16 mouse cellular contexts compared by ENCODE assay signal in genomic region chr14:118039074-118039473, GRCm38 (mm10). TPM values are rescaled to one million over a fixed set of nuclear protein-coding genes. Genes with fewer than 3 reads are reported as not detected.
DNase-seq lines count a peak whose midpoint lies in the region; ATAC-seq and TF ChIP-seq lines count a peak whose summit lies in the region.
"Had no signal": no experiment of that assay in that cellular context is flagged by ENCODE, and none has a peak within 500 bp of the region (broad histone marks: within the 10 kb centered on the region; RNA-seq: fewer than 3 reads in every experiment).

No protein-coding gene starts in this region.

- no peaks in the 10 kb centered on the region for H3K27me3 ChIP-seq in intestine, postnatal 0 days (replicated peaks; ENCODE audit: control insufficient read depth, insufficient read depth, low read length)
- H3K27me3 ChIP-seq in intestine, embryonic 15.5 days (replicated peaks): no peaks in the 10 kb centered on the region
- H3K27me3 ChIP-seq in lung, embryonic 14.5 days (ENCODE audit: insufficient read depth, low read length): no peaks in the 10 kb centered on the region
- H3K27me3 ChIP-seq in forebrain, embryonic 16.5 days (replicated peaks; ENCODE audit: control insufficient read depth, insufficient read depth, low read length): no peaks in the 10 kb centered on the region
- no peaks in the 10 kb centered on the region for H3K27me3 ChIP-seq in forebrain, embryonic 11.5 days (ENCODE audit: control insufficient read depth, insufficient read depth, low read length)
- H3K27me3 ChIP-seq: embryonic facial prominence, embryonic 15.5 days; liver, embryonic 15.5 days had no signal

- TF ChIP-seq CTCF in gastrocnemius, adult 2 months (IDR thresholded peaks at IDR 0.05): no peak
- TF ChIP-seq CTCF in intestine, postnatal 0 days (IDR thresholded peaks at IDR 0.05; ENCODE audit: low read depth): peak; percentile 64
- TF ChIP-seq CTCF in lung, embryonic 14.5 days (IDR thresholded peaks at IDR 0.05; ENCODE audit: low read depth): no peak

- DNase-seq in gastrocnemius, adult 2 months: peak; percentile 31
- DNase-seq in gastrocnemius, postnatal 10 days: no peak
- DNase-seq in lung, embryonic 14.5 days: peak; percentile 34
- peak; percentile 48 for DNase-seq in lung, postnatal 25 days (ENCODE audit: low spot score)
- no peak for DNase-seq in forebrain, embryonic 11.5 days (ENCODE audit: low spot score)
- DNase-seq: B cell, adult 2 months; cerebellum, postnatal 14 days; embryo, embryonic 11 days; thymus, postnatal 14 days had no signal

- no peak overlapping the region for H3K4me3 ChIP-seq in gastrocnemius, adult 2 months
- no peak overlapping the region for H3K4me3 ChIP-seq in intestine, postnatal 0 days (ENCODE audit: low read depth, low read length)
- H3K4me3 ChIP-seq in intestine, embryonic 15.5 days (replicated peaks): no peak overlapping the region
- H3K4me3 ChIP-seq in lung, embryonic 14.5 days (ENCODE audit: low read depth, low read length): no peak overlapping the region
- no peak overlapping the region for H3K4me3 ChIP-seq in forebrain, embryonic 16.5 days (replicated peaks; ENCODE audit: low read length)
- no peak overlapping the region for H3K4me3 ChIP-seq in forebrain, embryonic 11.5 days (ENCODE audit: low read depth, low read length)
- H3K4me3 ChIP-seq: embryonic facial prominence, embryonic 15.5 days; forebrain, embryonic 10.5 days; hindbrain, embryonic 12.5 days; liver, embryonic 15.5 days had no signal

- H3K4me1 ChIP-seq in intestine, postnatal 0 days (replicated peaks; ENCODE audit: control insufficient read depth, insufficient read depth, low read length): no peaks in the 10 kb centered on the region
- H3K4me1 ChIP-seq in intestine, embryonic 15.5 days (replicated peaks): no peaks in the 10 kb centered on the region
- H3K4me1 ChIP-seq in lung, embryonic 14.5 days (ENCODE audit: insufficient read depth): no peaks in the 10 kb centered on the region
- no peaks in the 10 kb centered on the region; the same call in 1 of the 2 replicates for H3K4me1 ChIP-seq in forebrain, embryonic 16.5 days (replicated peaks; ENCODE audit: control insufficient read depth, insufficient read depth, low read length)
- peaks cover 3% of the 10 kb centered on the region; the same call in 1 of the 2 replicates for H3K4me1 ChIP-seq in forebrain, embryonic 11.5 days (replicated peaks; ENCODE audit: control insufficient read depth, insufficient read depth, low read length)
- H3K4me1 ChIP-seq: embryonic facial prominence, embryonic 15.5 days; hindbrain, embryonic 12.5 days; liver, embryonic 15.5 days had no signal

- intact Hi-C loops in gastrocnemius, adult 2 months (cut with DNase I): no loop called here

- no peak overlapping the region for H3K27ac ChIP-seq in gastrocnemius, adult 2 months
- no peak overlapping the region for H3K27ac ChIP-seq in intestine, postnatal 0 days (ENCODE audit: low read depth, low read length)
- H3K27ac ChIP-seq in intestine, embryonic 15.5 days: no peak overlapping the region
- H3K27ac ChIP-seq in lung, embryonic 14.5 days (ENCODE audit: low read depth): no peak overlapping the region
- H3K27ac ChIP-seq in forebrain, embryonic 16.5 days (ENCODE audit: low read length): no peak overlapping the region
- H3K27ac ChIP-seq in forebrain, embryonic 11.5 days (ENCODE audit: low read depth, low read length): no peak overlapping the region
- H3K27ac ChIP-seq: embryonic facial prominence, embryonic 15.5 days; forebrain, embryonic 10.5 days; hindbrain, embryonic 12.5 days; liver, embryonic 15.5 days had no signal

- peak; percentile 54; the same call in 1 of the 2 replicates for ATAC-seq in intestine, postnatal 0 days
- no peak for ATAC-seq in intestine, embryonic 15.5 days
- ATAC-seq in lung, embryonic 14.5 days (ENCODE audit: insufficient read depth): no peak
- no peak for ATAC-seq in forebrain, embryonic 16.5 days
- no peak for ATAC-seq in forebrain, embryonic 11.5 days (replicated peaks; ENCODE audit: low FRiP score)

- no peaks in the 10 kb centered on the region for H3K9me3 ChIP-seq in intestine, postnatal 0 days (ENCODE audit: control insufficient read depth)
- H3K9me3 ChIP-seq in intestine, embryonic 15.5 days: no peaks in the 10 kb centered on the region
- H3K9me3 ChIP-seq in lung, embryonic 14.5 days (ENCODE audit: low read depth, low read length): no peaks in the 10 kb centered on the region
- no peaks in the 10 kb centered on the region for H3K9me3 ChIP-seq in forebrain, embryonic 16.5 days (ENCODE audit: control insufficient read depth, low read length)
- no peaks in the 10 kb centered on the region; the same call in 1 of the 2 replicates for H3K9me3 ChIP-seq in forebrain, embryonic 11.5 days (ENCODE audit: control insufficient read depth, low read length)
- H3K9me3 ChIP-seq: embryonic facial prominence, embryonic 15.5 days; forebrain, embryonic 10.5 days; hindbrain, embryonic 12.5 days; liver, embryonic 15.5 days had no signal

- no peak overlapping the region for H3K9ac ChIP-seq in intestine, postnatal 0 days (ENCODE audit: low read depth, low read length)
- no peak overlapping the region for H3K9ac ChIP-seq in intestine, embryonic 15.5 days
- H3K9ac ChIP-seq in lung, embryonic 14.5 days: no peak overlapping the region
- no peak overlapping the region for H3K9ac ChIP-seq in forebrain, embryonic 16.5 days (replicated peaks; ENCODE audit: low read depth, low read length)
- H3K9ac ChIP-seq in forebrain, embryonic 11.5 days (ENCODE audit: low read length): no peak overlapping the region
- H3K9ac ChIP-seq: embryonic facial prominence, embryonic 15.5 days; hindbrain, embryonic 12.5 days; liver, embryonic 15.5 days had no signal

- WGBS in intestine, postnatal 0 days: 53% methylated on average over 3 of the region's 3 CpGs
- WGBS in intestine, embryonic 15.5 days: 86% methylated on average over 3 of the region's 3 CpGs
- WGBS in lung, embryonic 14.5 days: 63% methylated on average over 3 of the region's 3 CpGs
- WGBS in forebrain, embryonic 16.5 days: 83% methylated on average over 3 of the region's 3 CpGs
- WGBS in forebrain, embryonic 11.5 days: 89% methylated on average over 3 of the region's 3 CpGs

- H3K4me2 ChIP-seq in intestine, postnatal 0 days (replicated peaks; ENCODE audit: low read depth): no peak overlapping the region
- no peak overlapping the region for H3K4me2 ChIP-seq in intestine, embryonic 15.5 days (replicated peaks)
- no peak overlapping the region for H3K4me2 ChIP-seq in lung, embryonic 14.5 days
- H3K4me2 ChIP-seq in forebrain, embryonic 16.5 days (ENCODE audit: low read length): no peak overlapping the region
- no peak overlapping the region for H3K4me2 ChIP-seq in forebrain, embryonic 11.5 days (ENCODE audit: low read depth, low read length, severe bottlenecking)
- H3K4me2 ChIP-seq: embryonic facial prominence, embryonic 15.5 days; hindbrain, embryonic 12.5 days; liver, embryonic 15.5 days had no signal

- H3K36me3 ChIP-seq in intestine, postnatal 0 days (ENCODE audit: control insufficient read depth, insufficient read depth): no peaks in the 10 kb centered on the region
- no peaks in the 10 kb centered on the region for H3K36me3 ChIP-seq in intestine, embryonic 15.5 days
- H3K36me3 ChIP-seq in lung, embryonic 14.5 days (ENCODE audit: insufficient read depth): no peaks in the 10 kb centered on the region
- no peaks in the 10 kb centered on the region for H3K36me3 ChIP-seq in forebrain, embryonic 16.5 days (ENCODE audit: control insufficient read depth, insufficient read depth)
- no peaks in the 10 kb centered on the region for H3K36me3 ChIP-seq in forebrain, embryonic 11.5 days (ENCODE audit: control insufficient read depth, insufficient read depth, low read length)
- H3K36me3 ChIP-seq: embryonic facial prominence, embryonic 15.5 days; forebrain, embryonic 10.5 days; hindbrain, embryonic 12.5 days; liver, embryonic 15.5 days had no signal

RNA-seq across cellular contexts. Expression of gene Dct, which starts 13.0 kb away (rescaled TPM):
- total RNA-seq in gastrocnemius, adult 2 months (2021): under 1 TPM; 0.56 to 0.59 TPM
- total RNA-seq in gastrocnemius, postnatal 10 days (2021): 1 to 10 TPM; 1.3 to 2.0 TPM
- polyA plus RNA-seq in intestine, postnatal 0 days (2015; fragmentation: Nextera tagmentation; extraction: Ambion mirVana): 6.1 and 6.7 TPM in 2 replicates
- polyA plus RNA-seq in intestine, embryonic 15.5 days (2015; fragmentation: Nextera tagmentation; extraction: Ambion mirVana): 1.4 and 1.5 TPM in 2 replicates
- polyA plus RNA-seq in lung, embryonic 14.5 days (2014; fragmentation: Nextera tagmentation; extraction: Ambion mirVana): 1.1 and 1.2 TPM in 2 replicates
- 6.3 and 6.4 TPM in 2 replicates for polyA plus RNA-seq in forebrain, embryonic 16.5 days (2015; fragmentation: Nextera tagmentation; extraction: Ambion mirVana)
- 8.5 and 9.7 TPM in 2 replicates for polyA plus RNA-seq in forebrain, embryonic 11.5 days (2014; fragmentation: Nextera tagmentation; extraction: Ambion mirVana)

Comparison
In these comparisons a context has a peak if more than half of its experiments do, and no peak if none do; other contexts are left out.
1. DNase-seq: peak in gastrocnemius, adult 2 months (single experiment), lung, embryonic 14.5 days (single experiment) and lung, postnatal 25 days (single experiment); none in gastrocnemius, postnatal 10 days (single experiment) and forebrain, embryonic 11.5 days (single experiment).